Mouse (Mus musculus): ENCODE data around the gene Lrrc45. TPM values are rescaled to one million over a fixed set of nuclear protein-coding genes. Genes with fewer than 3 reads are reported as not detected.
A peak's percentile ranks its signal among the peaks of the same experiment; 100 is the strongest.

Lrrc45 gene
- total and polyA plus RNA-seq, 3 experiments, result 31.0 to 45.1 TPM; not detected in 1

- Histone ChIP-seq H3K4me3 (ENCODE audit: control insufficient read depth in 1 of 2, insufficient read depth in 1 of 2, low read depth in 2 of 2, low read length in 2 of 2) (no peak overlapping the region), H3K27ac (ENCODE audit: control insufficient read depth, low read depth, low read length) (no peak overlapping the region), H3K4me1 (ENCODE audit: control insufficient read depth in 1 of 2, insufficient read depth in 2 of 2, low read length in 2 of 2) (no peaks in the 10 kb centered on the region), H3K27me3 (ENCODE audit: control insufficient read depth in 1 of 2, insufficient read depth in 2 of 2, low read length in 2 of 2) (peaks cover 0 to 2% of the 10 kb centered on the region in 2 experiments; a peak in 2 of 4 replicates), H3K36me3 (ENCODE audit: control insufficient read depth in 1 of 2, insufficient read depth in 2 of 2, low read length in 2 of 2) (no peaks in the 10 kb centered on the region), H3K9ac (ENCODE audit: control insufficient read depth, low read depth, low read length, poor library complexity, severe bottlenecking) (no peak overlapping the region), H3K79me2 (ENCODE audit: control insufficient read depth, insufficient read depth, low read length, poor library complexity) (no peaks in the 10 kb centered on the region), H3K9me3 (replicated peaks; ENCODE audit: insufficient read depth, low read length) (no peaks in the 10 kb centered on the region)
- TF ChIP-seq TCF12 (IDR thresholded peaks at IDR 0.05; ENCODE audit: low read depth, low read length), result no peak
- 0 out of 2 replicates have a peak, but pooled peaks have one; percentile 11 for TF ChIP-seq USF1 (IDR thresholded peaks at IDR 0.05; ENCODE audit: low read depth, low read length)
- TF ChIP-seq ZC3H11A (IDR thresholded peaks at IDR 0.05; ENCODE audit: low read depth, low read length), result no peak
- TF ChIP-seq POLR2A (IDR thresholded peaks at IDR 0.05; ENCODE audit: control insufficient read depth in 1 of 2, insufficient read depth in 1 of 2, low read depth in 1 of 2, low read length in 2 of 2, poor library complexity in 1 of 2), result no peak
- TF ChIP-seq BHLHE40 (IDR thresholded peaks at IDR 0.05; ENCODE audit: borderline replicate concordance, low read depth, low read length), result no peak
- DNase-seq (ENCODE audit: low read depth, low spot score), result no peak
These were observed 47.1 kb upstream of the Lrrc45 start for GRCm38 (mm10) chr11:120666617-120667016.

DNA sequence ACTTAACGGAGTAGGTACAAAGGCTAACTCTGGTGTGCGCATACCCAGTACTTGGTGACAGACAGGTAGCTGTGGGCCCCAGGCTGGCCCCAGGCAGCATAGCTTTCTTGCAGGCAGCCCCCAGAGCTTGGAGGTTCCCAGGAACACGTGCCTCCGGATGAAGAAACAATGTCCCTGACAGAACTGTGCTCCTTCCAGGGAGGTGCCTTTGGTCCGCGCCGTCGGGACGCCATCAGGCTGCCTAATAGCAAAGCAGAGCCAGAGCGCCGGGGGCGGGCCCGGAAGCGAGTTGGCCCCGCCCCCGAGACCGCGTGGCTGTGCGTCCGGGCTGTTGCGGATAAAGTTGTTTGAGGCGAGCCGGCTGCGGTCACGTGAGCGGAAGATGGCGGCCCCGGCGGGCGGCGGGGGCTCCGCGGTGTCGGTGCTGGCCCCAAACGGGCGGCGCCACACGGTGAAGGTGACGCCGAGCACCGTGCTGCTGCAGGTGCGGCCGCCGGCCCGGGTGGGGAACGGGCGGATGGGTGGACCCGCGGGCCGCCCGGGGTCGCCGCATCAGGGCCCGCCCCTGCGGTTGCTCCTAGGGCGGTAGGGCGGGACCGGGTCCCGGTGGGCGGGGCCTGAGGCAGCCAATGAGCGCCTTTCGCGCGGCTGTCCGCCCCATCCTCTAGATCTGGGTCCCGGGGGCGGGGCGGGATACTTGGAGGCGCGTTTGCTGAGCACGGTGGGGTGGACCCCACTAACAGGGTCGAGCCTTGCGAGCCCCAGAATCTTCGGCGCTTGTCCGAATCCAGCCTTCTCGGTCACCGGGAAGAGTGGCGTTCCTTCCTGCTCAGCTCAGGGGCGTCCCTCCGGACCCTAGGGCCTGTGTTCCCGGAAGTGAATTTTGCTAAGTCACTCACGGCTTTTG, 40.8 kb upstream of the Lrrc45 start, which contains the start of gene Aspscr1:
Gene Aspscr1 (plus strand): TSS at position 287 of the 907 bp plus-strand sequence.
- no peaks in the 10 kb centered on the region for H3K27me3 ChIP-seq (ENCODE audit: control insufficient read depth in 1 of 2, insufficient read depth in 2 of 2, low read length in 2 of 2)
- peaks cover 5% of the 10 kb centered on the region; the same call in 1 of the 2 replicates for H3K79me2 ChIP-seq (ENCODE audit: control insufficient read depth, insufficient read depth, low read length, poor library complexity)
- no peaks in the 10 kb centered on the region for H3K9me3 ChIP-seq (replicated peaks; ENCODE audit: insufficient read depth, low read length)
- H3K36me3 ChIP-seq (ENCODE audit: control insufficient read depth in 1 of 2, insufficient read depth in 2 of 2, low read length in 2 of 2), result peaks cover 0 to 11% of the 10 kb centered on the region in 2 experiments; a peak in 2 of 4 replicates
- peaks cover 0 to 11% of the 10 kb centered on the region in 2 experiments; a peak in 2 of 4 replicates for H3K4me1 ChIP-seq (ENCODE audit: control insufficient read depth in 1 of 2, insufficient read depth in 2 of 2, low read length in 2 of 2)
- H3K27ac ChIP-seq (ENCODE audit: control insufficient read depth, low read depth, low read length), result peak within 1 kb of the TSS; percentile 86
- H3K4me3 ChIP-seq (ENCODE audit: control insufficient read depth in 1 of 2, insufficient read depth in 1 of 2, low read depth in 2 of 2, low read length in 2 of 2), result peak within 1 kb of the TSS; percentile 68 to 70
- H3K9ac ChIP-seq (ENCODE audit: control insufficient read depth, low read depth, low read length, poor library complexity, severe bottlenecking), result peak within 1 kb of the TSS; percentile 80
- peak; percentile 99 for DNase-seq (ENCODE audit: low read depth, low spot score)
- TF ChIP-seq UBTF (IDR thresholded peaks at IDR 0.05; ENCODE audit: borderline replicate concordance, insufficient read depth, low read depth, low read length) (no peak), RCOR1 (IDR thresholded peaks at IDR 0.05; ENCODE audit: low read depth, low read length) (no peak), ELF1 (IDR thresholded peaks at IDR 0.05; ENCODE audit: low read depth, low read length) (peak; percentile 95), HCFC1 (IDR thresholded peaks at IDR 0.05; ENCODE audit: low read depth, low read length) (peak; percentile 83), ZKSCAN1 (IDR thresholded peaks at IDR 0.05; ENCODE audit: low read depth, low read length) (no peak), POLR2A (IDR thresholded peaks at IDR 0.05; ENCODE audit: control insufficient read depth in 1 of 2, insufficient read depth in 1 of 2, low read depth in 1 of 2, low read length in 2 of 2, poor library complexity in 1 of 2) (peak; percentile 85 to 94), EP300 (IDR thresholded peaks at IDR 0.05; ENCODE audit: low read depth in 1 of 2, low read length in 2 of 2) (peak in 1 of 2 experiments; percentile 55; a peak in 2 of 4 replicates), GABPA (IDR thresholded peaks at IDR 0.05; ENCODE audit: low read depth, low read length) (no peak; the same call in 1 of the 2 replicates), NELFE (IDR thresholded peaks at IDR 0.05; ENCODE audit: low read depth, low read length) (peak; percentile 89), RAD21 (IDR thresholded peaks at IDR 0.05; ENCODE audit: low read depth, low read length) (no peak), MXI1 (IDR thresholded peaks at IDR 0.05; ENCODE audit: low read depth, low read length) (peak; percentile 95), CHD1 (IDR thresholded peaks at IDR 0.05; ENCODE audit: low read depth, low read length) (no peak), GATA1 (IDR thresholded peaks at IDR 0.05; ENCODE audit: low read depth, low read length) (no peak), MYB (IDR thresholded peaks at IDR 0.05; ENCODE audit: low read depth, low read length) (no peak), JUND (IDR thresholded peaks at IDR 0.05; ENCODE audit: low read depth, low read length) (no peak), ZMIZ1 (IDR thresholded peaks at IDR 0.05; ENCODE audit: low read depth, low read length) (peak; percentile 86), NRF1 (IDR thresholded peaks at IDR 0.05; ENCODE audit: insufficient read depth, low read depth, low read length, poor library complexity, severe bottlenecking) (0 out of 2 replicates have a peak, but pooled peaks have one; percentile 30), ETS1 (IDR thresholded peaks at IDR 0.05; ENCODE audit: low read depth, low read length) (peak; percentile 58; the same call in 1 of the 2 replicates), MEF2A (IDR thresholded peaks at IDR 0.05; ENCODE audit: extremely low read depth, insufficient replicate concordance, low read depth, low read length, poor library complexity, severe bottlenecking) (no peak), CTCF (IDR thresholded peaks at IDR 0.05 in 2 of 3, conservative IDR thresholded peaks at IDR 0.05 in 1 of 3; ENCODE audit: control insufficient read depth in 1 of 3, insufficient read depth in 1 of 3, low read depth in 2 of 3, low read length in 3 of 3, poor library complexity in 1 of 3, severe bottlenecking in 1 of 3) (no peak), POLR2AphosphoS2 (IDR thresholded peaks at IDR 0.05; ENCODE audit: low read length) (peak; percentile 78), MAFK (IDR thresholded peaks at IDR 0.05; ENCODE audit: borderline replicate concordance, low read depth, low read length) (no peak), MAZ (IDR thresholded peaks at IDR 0.05; ENCODE audit: low read depth, low read length) (peak; percentile 74), SIN3A (IDR thresholded peaks at IDR 0.05; ENCODE audit: low read length) (peak; percentile 76)

Measured in MEL (cell line).